Mouse (Mus musculus): ENCODE results near the gene Kat6b. TPM values are rescaled to one million over a fixed set of nuclear protein-coding genes. Genes with fewer than 3 reads are reported as not detected.
A peak's percentile ranks its signal among the peaks of the same experiment; 100 is the strongest.

Kat6b gene
- polyA plus RNA-seq, 1 experiment, result 3.9 TPM

DNA sequence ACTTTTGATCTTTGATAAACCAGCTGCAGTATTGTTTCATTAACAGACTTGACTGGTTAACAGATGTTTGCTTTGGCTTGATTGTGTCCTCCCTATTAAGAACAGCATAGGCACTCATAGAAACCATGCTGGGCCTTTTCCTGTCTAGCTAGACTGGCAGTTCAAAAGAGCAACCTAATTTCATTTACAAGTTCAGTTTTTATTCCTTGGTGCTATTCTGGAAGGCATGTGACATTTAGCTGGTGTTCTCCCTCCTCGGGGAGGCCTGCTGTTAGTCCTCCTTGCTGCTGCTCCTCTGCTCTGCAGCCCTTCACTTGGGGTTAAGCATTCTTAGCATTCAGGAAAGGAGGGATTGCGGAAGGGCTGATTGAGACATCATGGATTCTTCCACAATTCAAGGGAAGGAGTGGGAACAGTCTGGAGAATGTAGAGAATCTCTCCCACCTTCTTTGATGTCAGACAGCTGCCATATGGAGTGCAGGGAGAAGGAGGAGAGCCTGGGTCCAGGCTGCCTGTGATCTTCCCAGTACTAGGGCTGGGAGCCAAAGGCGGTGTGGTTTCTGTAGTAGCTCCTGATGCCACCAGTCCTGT, 42.7 kb downstream of the Kat6b start:
- H3K36me3 ChIP-seq (ENCODE audit: control insufficient read depth, insufficient read depth), result no peaks in the 10 kb centered on the region
- H3K4me2 ChIP-seq (ENCODE audit: low read depth), result peak overlapping the region; percentile 35
- no peaks in the 10 kb centered on the region for H3K27me3 ChIP-seq (ENCODE audit: control insufficient read depth, insufficient read depth, insufficient read length)
- peaks cover 43% of the 10 kb centered on the region for H3K79me2 ChIP-seq (ENCODE audit: control insufficient read depth, insufficient read depth)
- no peak overlapping the region for H3ac ChIP-seq (ENCODE audit: control insufficient read depth, insufficient read length)
- TF ChIP-seq MYOG (IDR thresholded peaks at IDR 0.05; ENCODE audit: control insufficient read depth in 1 of 3, insufficient read depth in 1 of 3, insufficient read length in 2 of 3, low read depth in 2 of 3) (peak in 1 of 3 experiments; percentile 71), MYOD1 (IDR thresholded peaks at IDR 0.05; ENCODE audit: control insufficient read depth in 1 of 3, insufficient read length in 2 of 3, low read depth in 2 of 3) (peak in 1 of 3 experiments; percentile 51), POLR2A (IDR thresholded peaks at IDR 0.05; ENCODE audit: insufficient read length, low read depth) (no peak), CEBPB (IDR thresholded peaks at IDR 0.05; ENCODE audit: insufficient read depth, poor library complexity, severe bottlenecking) (peak; percentile 16; the same call in 1 of the 2 replicates)
- H3K4me3 ChIP-seq, result no peak overlapping the region

DNA sequence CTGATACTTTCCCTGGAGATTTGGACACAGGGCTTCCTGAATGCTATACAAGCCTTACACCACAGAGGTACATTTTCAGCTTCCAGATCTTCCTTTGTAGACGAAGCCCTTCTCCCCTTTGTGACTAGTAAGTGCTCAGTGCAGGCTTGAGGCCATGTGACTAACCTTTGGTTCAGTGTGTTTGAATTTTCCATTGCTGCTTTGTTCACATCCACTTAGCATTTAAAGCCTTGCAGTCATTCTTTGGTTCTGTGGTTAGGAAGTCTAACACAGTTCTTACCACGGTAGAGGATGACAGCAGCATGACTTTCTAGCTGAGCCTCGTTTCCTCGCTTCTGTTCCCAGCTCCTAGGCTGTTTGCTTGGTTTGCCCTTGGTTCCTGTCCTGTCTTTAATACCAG, 44.4 kb downstream of the Kat6b start:
- Histone ChIP-seq H3ac (ENCODE audit: control insufficient read depth, insufficient read length) (no peak overlapping the region), H3K27me3 (ENCODE audit: control insufficient read depth, insufficient read depth, insufficient read length) (no peaks in the 10 kb centered on the region), H3K79me2 (ENCODE audit: control insufficient read depth, insufficient read depth) (peaks cover 56% of the 10 kb centered on the region), H3K4me2 (ENCODE audit: low read depth) (no peak overlapping the region), H3K4me3 (no peak overlapping the region), H3K36me3 (ENCODE audit: control insufficient read depth, insufficient read depth) (no peaks in the 10 kb centered on the region)
- peak; percentile 47 for TF ChIP-seq USF1 (IDR thresholded peaks at IDR 0.05; ENCODE audit: low read depth)
- TF ChIP-seq MAX (IDR thresholded peaks at IDR 0.05; ENCODE audit: low read depth), result no peak

DNA sequence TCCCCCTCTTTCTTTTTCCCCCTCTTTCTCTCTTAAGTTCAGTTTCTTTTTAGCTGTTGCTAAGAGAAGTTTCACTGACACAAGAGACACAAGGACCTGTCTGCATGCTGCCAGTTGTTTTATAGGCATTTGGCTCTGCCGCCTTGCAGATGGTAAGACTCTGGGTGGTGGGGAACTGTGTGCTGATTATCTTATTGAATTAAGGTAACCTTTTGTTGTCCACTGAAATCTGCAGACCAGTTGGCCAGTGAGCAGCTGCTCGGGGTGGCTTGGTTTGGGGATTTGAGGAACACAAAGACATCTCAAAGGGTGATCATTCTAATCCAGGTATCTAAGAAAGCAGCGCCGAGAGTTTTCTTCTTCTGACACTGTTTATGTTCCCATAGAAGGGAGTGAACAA, 52.3 kb downstream of the Kat6b start:
- no peak for TF ChIP-seq SRF (IDR thresholded peaks at IDR 0.05; ENCODE audit: control insufficient read depth, insufficient read length, low read depth)
- peak in 1 of 3 experiments; percentile 27 for TF ChIP-seq MYOD1 (IDR thresholded peaks at IDR 0.05; ENCODE audit: control insufficient read depth in 1 of 3, insufficient read length in 2 of 3, low read depth in 2 of 3)
- no peaks in the 10 kb centered on the region for H3K36me3 ChIP-seq (ENCODE audit: control insufficient read depth, insufficient read depth)
- H3K4me2 ChIP-seq (ENCODE audit: low read depth), result no peak overlapping the region
- no peak overlapping the region for H3K4me3 ChIP-seq
- H3K79me2 ChIP-seq (ENCODE audit: control insufficient read depth, insufficient read depth), result peaks cover 28% of the 10 kb centered on the region
- no peaks in the 10 kb centered on the region for H3K27me3 ChIP-seq (ENCODE audit: control insufficient read depth, insufficient read depth, insufficient read length)
- H3ac ChIP-seq (ENCODE audit: control insufficient read depth, insufficient read length), result no peak overlapping the region

DNA sequence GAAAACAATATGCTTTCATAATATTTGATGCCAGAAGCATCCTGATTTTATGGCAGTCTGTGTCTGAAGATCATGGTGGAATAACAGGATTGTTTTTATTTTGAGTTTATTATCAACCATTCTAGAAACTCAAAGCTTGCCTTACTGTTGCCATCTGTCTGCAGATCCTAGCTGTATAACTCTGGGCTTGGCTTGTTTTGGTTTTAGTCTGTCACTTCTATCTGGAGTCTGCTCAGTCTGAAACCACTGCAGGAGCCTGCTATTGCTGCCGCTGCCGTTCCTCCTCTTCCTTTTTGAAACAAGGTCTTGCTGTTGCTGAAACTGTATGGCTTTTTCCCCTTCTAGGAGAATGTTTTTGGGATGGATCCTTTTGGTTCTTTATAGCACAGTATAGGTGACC, 52.8 kb downstream of the Kat6b start:
- Histone ChIP-seq H3K27me3 (ENCODE audit: control insufficient read depth, insufficient read depth, insufficient read length) (no peaks in the 10 kb centered on the region), H3K4me2 (ENCODE audit: low read depth) (no peak overlapping the region), H3K79me2 (ENCODE audit: control insufficient read depth, insufficient read depth) (peaks cover 23% of the 10 kb centered on the region), H3K4me3 (no peak overlapping the region), H3ac (ENCODE audit: control insufficient read depth, insufficient read length) (no peak overlapping the region), H3K36me3 (ENCODE audit: control insufficient read depth, insufficient read depth) (no peaks in the 10 kb centered on the region)
- TF ChIP-seq TCF12 (IDR thresholded peaks at IDR 0.05; ENCODE audit: insufficient read depth, poor library complexity, severe bottlenecking), result no peak
- TF ChIP-seq REST (IDR thresholded peaks at IDR 0.05; ENCODE audit: insufficient read depth, insufficient read length), result no peak
- no peak for TF ChIP-seq MYOG (IDR thresholded peaks at IDR 0.05; ENCODE audit: control insufficient read depth in 1 of 3, insufficient read depth in 1 of 3, insufficient read length in 2 of 3, low read depth in 2 of 3)
- TF ChIP-seq MYOD1 (IDR thresholded peaks at IDR 0.05; ENCODE audit: control insufficient read depth in 1 of 3, insufficient read length in 2 of 3, low read depth in 2 of 3), result no peak
- TF ChIP-seq TCF3 (IDR thresholded peaks at IDR 0.05; ENCODE audit: insufficient read length, low read depth), result no peak
- no peak for TF ChIP-seq SRF (IDR thresholded peaks at IDR 0.05; ENCODE audit: control insufficient read depth, insufficient read length, low read depth)
- no peak for TF ChIP-seq POLR2A (IDR thresholded peaks at IDR 0.05; ENCODE audit: insufficient read length, low read depth)
- no peak for TF ChIP-seq POLR2AphosphoS2 (IDR thresholded peaks at IDR 0.05; ENCODE audit: insufficient read length, low read depth)
- no peak for TF ChIP-seq MAX (IDR thresholded peaks at IDR 0.05; ENCODE audit: low read depth)
- no peak for TF ChIP-seq USF1 (IDR thresholded peaks at IDR 0.05; ENCODE audit: low read depth)
- TF ChIP-seq E2F4 (IDR thresholded peaks at IDR 0.05; ENCODE audit: insufficient read depth), result no peak
- TF ChIP-seq CEBPB (IDR thresholded peaks at IDR 0.05; ENCODE audit: insufficient read depth, poor library complexity, severe bottlenecking), result no peak

DNA sequence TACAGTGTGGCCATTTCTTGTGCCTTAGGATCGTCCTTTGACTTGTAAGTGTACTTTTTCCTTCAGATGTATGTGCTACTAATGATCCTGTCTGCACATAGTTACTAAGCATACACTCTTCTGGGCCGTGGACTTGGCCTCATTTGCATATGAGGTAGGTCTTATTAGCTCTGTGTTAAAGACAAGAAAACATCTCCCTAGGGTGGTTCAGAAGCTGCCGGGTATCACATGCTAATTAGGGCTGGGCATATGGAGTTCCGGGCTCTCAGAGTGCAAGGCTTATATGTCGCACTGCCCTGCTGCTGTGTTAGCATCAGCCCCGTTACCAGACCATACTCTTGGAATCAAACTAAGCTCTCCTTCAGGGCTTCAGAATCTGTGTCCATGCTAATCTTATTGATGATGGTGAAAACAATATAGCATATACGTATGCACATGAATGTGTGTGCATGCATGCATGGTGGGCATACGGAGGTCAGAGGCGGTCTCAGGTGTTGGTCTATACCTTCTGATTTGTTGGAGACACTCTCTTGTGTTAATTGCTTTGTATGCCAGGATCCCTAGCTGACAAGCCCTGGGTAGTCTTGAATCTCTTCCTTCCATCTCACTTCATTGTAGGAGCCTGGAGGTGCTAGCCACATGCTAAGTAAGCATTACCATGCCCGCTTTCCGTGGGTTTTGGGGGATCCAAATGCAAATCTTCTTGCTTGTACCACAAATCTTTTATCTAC, 53.5 kb downstream of the Kat6b start:
- peaks cover 20% of the 10 kb centered on the region for H3K79me2 ChIP-seq (ENCODE audit: control insufficient read depth, insufficient read depth)
- no peaks in the 10 kb centered on the region for H3K27me3 ChIP-seq (ENCODE audit: control insufficient read depth, insufficient read depth, insufficient read length)
- no peak overlapping the region for H3ac ChIP-seq (ENCODE audit: control insufficient read depth, insufficient read length)
- TF ChIP-seq TCF12 (IDR thresholded peaks at IDR 0.05; ENCODE audit: insufficient read depth, poor library complexity, severe bottlenecking) (no peak), MYOG (IDR thresholded peaks at IDR 0.05; ENCODE audit: control insufficient read depth in 1 of 3, insufficient read depth in 1 of 3, insufficient read length in 2 of 3, low read depth in 2 of 3) (no peak), MYOD1 (IDR thresholded peaks at IDR 0.05; ENCODE audit: control insufficient read depth in 1 of 3, insufficient read length in 2 of 3, low read depth in 2 of 3) (no peak), USF1 (IDR thresholded peaks at IDR 0.05; ENCODE audit: low read depth) (no peak), POLR2A (IDR thresholded peaks at IDR 0.05; ENCODE audit: insufficient read length, low read depth) (no peak), SRF (IDR thresholded peaks at IDR 0.05; ENCODE audit: control insufficient read depth, insufficient read length, low read depth) (no peak), TCF3 (IDR thresholded peaks at IDR 0.05; ENCODE audit: insufficient read length, low read depth) (no peak), REST (IDR thresholded peaks at IDR 0.05; ENCODE audit: insufficient read depth, insufficient read length) (no peak)
- no peaks in the 10 kb centered on the region for H3K36me3 ChIP-seq (ENCODE audit: control insufficient read depth, insufficient read depth)
- no peak overlapping the region for H3K4me3 ChIP-seq
- H3K4me2 ChIP-seq (ENCODE audit: low read depth), result no peak overlapping the region

All from myocyte (in vitro differentiated cells).